Mouse (Mus musculus): ENCODE data around the gene Gucd1. TPM values are rescaled to one million over a fixed set of nuclear protein-coding genes. Genes with fewer than 3 reads are reported as not detected.

Gucd1 gene
- polyA plus RNA-seq, 1 experiment from 2014 or later = 23.9 TPM

- 0 out of 2 replicates have a peak overlapping the region, but pooled peaks have one; percentile 40 for H3K27ac ChIP-seq
- no peak overlapping the region for H3K9ac ChIP-seq
- DNase-seq (ENCODE audit: low spot score) = peak; percentile 72
- H3K4me1 ChIP-seq (replicated peaks; ENCODE audit: control insufficient read depth, insufficient read depth, low read length) = no peaks in the 10 kb centered on the region; the same call in 1 of the 2 replicates
- no peaks in the 10 kb centered on the region for H3K9me3 ChIP-seq (ENCODE audit: control insufficient read depth, low read length)
- H3K36me3 ChIP-seq (replicated peaks; ENCODE audit: control insufficient read depth, insufficient read depth) = no peaks in the 10 kb centered on the region
- peak; percentile 70 for ATAC-seq (ENCODE audit: low FRiP score)
- WGBS = 39% methylated on average over 10 of the region's 10 CpGs
- H3K4me3 ChIP-seq (replicated peaks; ENCODE audit: low read length) = no peak overlapping the region
- H3K4me2 ChIP-seq (replicated peaks) = no peak overlapping the region
- no peaks in the 10 kb centered on the region for H3K27me3 ChIP-seq (ENCODE audit: control insufficient read depth, insufficient read depth, low read length)
Measured at GRCm38 (mm10) chr10:75451036-75451786, 66.6 kb downstream of the Gucd1 start.

GRCm38 (mm10) chr10:75450331-75450730 is 67.4 kb downstream of the Gucd1 start:
- WGBS = 87% methylated on average over 8 of the region's 8 CpGs
- ATAC-seq (ENCODE audit: low FRiP score) (no peak), DNase-seq (ENCODE audit: low spot score) (no peak)
- Histone ChIP-seq H3K9ac (no peak overlapping the region), H3K27me3 (ENCODE audit: control insufficient read depth, insufficient read depth, low read length) (no peaks in the 10 kb centered on the region), H3K4me2 (replicated peaks) (no peak overlapping the region), H3K4me1 (replicated peaks; ENCODE audit: control insufficient read depth, insufficient read depth, low read length) (no peaks in the 10 kb centered on the region; the same call in 1 of the 2 replicates), H3K36me3 (replicated peaks; ENCODE audit: control insufficient read depth, insufficient read depth) (no peaks in the 10 kb centered on the region), H3K4me3 (replicated peaks; ENCODE audit: low read length) (no peak overlapping the region), H3K27ac (no peak overlapping the region), H3K9me3 (ENCODE audit: control insufficient read depth, low read length) (no peaks in the 10 kb centered on the region)

GRCm38 (mm10) chr10:75448806-75449420 is 68.9 kb downstream of the Gucd1 start:
- DNase-seq (ENCODE audit: low spot score) = no peak
- no peak for ATAC-seq (ENCODE audit: low FRiP score)
- Histone ChIP-seq H3K9ac (no peak overlapping the region), H3K36me3 (replicated peaks; ENCODE audit: control insufficient read depth, insufficient read depth) (no peaks in the 10 kb centered on the region), H3K4me2 (replicated peaks) (no peak overlapping the region), H3K27me3 (ENCODE audit: control insufficient read depth, insufficient read depth, low read length) (no peaks in the 10 kb centered on the region), H3K4me3 (replicated peaks; ENCODE audit: low read length) (no peak overlapping the region), H3K9me3 (ENCODE audit: control insufficient read depth, low read length) (no peaks in the 10 kb centered on the region), H3K4me1 (replicated peaks; ENCODE audit: control insufficient read depth, insufficient read depth, low read length) (no peaks in the 10 kb centered on the region; the same call in 1 of the 2 replicates), H3K27ac (no peak overlapping the region)
- 84% methylated on average over 6 of the region's 6 CpGs for WGBS

GRCm38 (mm10) chr10:75447489-75447888 is 70.3 kb downstream of the Gucd1 start:
- Histone ChIP-seq H3K9ac (no peak overlapping the region), H3K27ac (no peak overlapping the region), H3K9me3 (ENCODE audit: control insufficient read depth, low read length) (no peaks in the 10 kb centered on the region), H3K4me1 (replicated peaks; ENCODE audit: control insufficient read depth, insufficient read depth, low read length) (no peaks in the 10 kb centered on the region; the same call in 1 of the 2 replicates), H3K36me3 (replicated peaks; ENCODE audit: control insufficient read depth, insufficient read depth) (no peaks in the 10 kb centered on the region), H3K4me2 (replicated peaks) (no peak overlapping the region), H3K4me3 (replicated peaks; ENCODE audit: low read length) (no peak overlapping the region), H3K27me3 (ENCODE audit: control insufficient read depth, insufficient read depth, low read length) (no peaks in the 10 kb centered on the region)
- ATAC-seq (ENCODE audit: low FRiP score) = no peak
- no peak for DNase-seq (ENCODE audit: low spot score)
- WGBS = 88% methylated on average over 11 of the region's 11 CpGs

GRCm38 (mm10) chr10:75446501-75447083 is 71.2 kb downstream of the Gucd1 start:
- ATAC-seq (ENCODE audit: low FRiP score) (no peak), DNase-seq (ENCODE audit: low spot score) (no peak)
- Histone ChIP-seq H3K9ac (no peak overlapping the region), H3K27ac (no peak overlapping the region), H3K4me1 (replicated peaks; ENCODE audit: control insufficient read depth, insufficient read depth, low read length) (no peaks in the 10 kb centered on the region; the same call in 1 of the 2 replicates), H3K4me3 (replicated peaks; ENCODE audit: low read length) (no peak overlapping the region), H3K9me3 (ENCODE audit: control insufficient read depth, low read length) (no peaks in the 10 kb centered on the region), H3K4me2 (replicated peaks) (no peak overlapping the region), H3K36me3 (replicated peaks; ENCODE audit: control insufficient read depth, insufficient read depth) (no peaks in the 10 kb centered on the region), H3K27me3 (ENCODE audit: control insufficient read depth, insufficient read depth, low read length) (no peaks in the 10 kb centered on the region)
- WGBS = 71% methylated on average over 13 of the region's 13 CpGs

GRCm38 (mm10) chr10:75445030-75445429 is 72.7 kb downstream of the Gucd1 start:
- Histone ChIP-seq H3K27me3 (ENCODE audit: control insufficient read depth, insufficient read depth, low read length) (no peaks in the 10 kb centered on the region), H3K4me3 (replicated peaks; ENCODE audit: low read length) (no peak overlapping the region), H3K27ac (no peak overlapping the region), H3K9me3 (ENCODE audit: control insufficient read depth, low read length) (no peaks in the 10 kb centered on the region), H3K4me2 (replicated peaks) (no peak overlapping the region), H3K36me3 (replicated peaks; ENCODE audit: control insufficient read depth, insufficient read depth) (no peaks in the 10 kb centered on the region), H3K4me1 (replicated peaks; ENCODE audit: control insufficient read depth, insufficient read depth, low read length) (no peaks in the 10 kb centered on the region), H3K9ac (no peak overlapping the region)
- no peak for DNase-seq (ENCODE audit: low spot score)
- ATAC-seq (ENCODE audit: low FRiP score) = peak; percentile 15; the same call in 1 of the 2 replicates
- WGBS = 56% methylated on average over 8 of the region's 8 CpGs

- 80% methylated on average over 19 of the region's 19 CpGs for WGBS
- peak; percentile 49; the same call in 1 of the 2 replicates for ATAC-seq (ENCODE audit: low FRiP score)
- H3K27me3 ChIP-seq (ENCODE audit: control insufficient read depth, insufficient read depth, low read length) = no peaks in the 10 kb centered on the region
- no peak overlapping the region for H3K4me2 ChIP-seq (replicated peaks)
- H3K27ac ChIP-seq = no peak overlapping the region
- no peak overlapping the region for H3K9ac ChIP-seq
- no peaks in the 10 kb centered on the region for H3K4me1 ChIP-seq (replicated peaks; ENCODE audit: control insufficient read depth, insufficient read depth, low read length)
- no peaks in the 10 kb centered on the region for H3K9me3 ChIP-seq (ENCODE audit: control insufficient read depth, low read length)
- H3K36me3 ChIP-seq (replicated peaks; ENCODE audit: control insufficient read depth, insufficient read depth) = no peaks in the 10 kb centered on the region
- DNase-seq (ENCODE audit: low spot score) = no peak
- no peak overlapping the region for H3K4me3 ChIP-seq (replicated peaks; ENCODE audit: low read length)
Measured at GRCm38 (mm10) chr10:75444111-75444826, 73.5 kb downstream of the Gucd1 start.

GRCm38 (mm10) chr10:75443017-75443416 is 74.8 kb downstream of the Gucd1 start:
- no peak for ATAC-seq (ENCODE audit: low FRiP score)
- Histone ChIP-seq H3K4me2 (replicated peaks) (no peak overlapping the region), H3K9me3 (ENCODE audit: control insufficient read depth, low read length) (no peaks in the 10 kb centered on the region), H3K27me3 (ENCODE audit: control insufficient read depth, insufficient read depth, low read length) (no peaks in the 10 kb centered on the region), H3K4me1 (replicated peaks; ENCODE audit: control insufficient read depth, insufficient read depth, low read length) (no peaks in the 10 kb centered on the region), H3K9ac (no peak overlapping the region), H3K4me3 (replicated peaks; ENCODE audit: low read length) (no peak overlapping the region), H3K27ac (no peak overlapping the region), H3K36me3 (replicated peaks; ENCODE audit: control insufficient read depth, insufficient read depth) (no peaks in the 10 kb centered on the region)
- DNase-seq (ENCODE audit: low spot score) = no peak
- WGBS = 81% methylated on average over 4 of the region's 4 CpGs

- ATAC-seq (ENCODE audit: low FRiP score) = no peak
- Histone ChIP-seq H3K36me3 (replicated peaks; ENCODE audit: control insufficient read depth, insufficient read depth) (no peaks in the 10 kb centered on the region), H3K4me1 (replicated peaks; ENCODE audit: control insufficient read depth, insufficient read depth, low read length) (no peaks in the 10 kb centered on the region), H3K4me2 (replicated peaks) (no peak overlapping the region), H3K27me3 (ENCODE audit: control insufficient read depth, insufficient read depth, low read length) (no peaks in the 10 kb centered on the region), H3K9me3 (ENCODE audit: control insufficient read depth, low read length) (no peaks in the 10 kb centered on the region), H3K27ac (no peak overlapping the region), H3K9ac (no peak overlapping the region), H3K4me3 (replicated peaks; ENCODE audit: low read length) (no peak overlapping the region)
- no peak for DNase-seq (ENCODE audit: low spot score)
- 88% methylated on average over 4 of the region's 4 CpGs for WGBS
Measured at GRCm38 (mm10) chr10:75441800-75442199, 76.0 kb downstream of the Gucd1 start.

Data from hindbrain, embryonic 14.5 days (tissue).